Mouse (Mus musculus) gonadal fat pad, adult 2 months (tissue): ENCODE measurements around the gene Arhgap31. TPM values are rescaled to one million over a fixed set of nuclear protein-coding genes. Genes with fewer than 3 reads are reported as not detected.

Experiments used
- DNase-seq: peaks from one replicate; pipeline ENCODE4 v3.0.0-alpha.2; 2012; ENCODE audit warnings: low read depth
- polyA plus RNA-seq: library from polyadenylated mRNA; depleted of rRNA; stranded (reverse); fragments of >200 nt; gene quantifications from 2 replicates; pipeline ENCODE4 v1.2.3, GENCODE M21; 2012

The Arhgap31 gene
- polyA plus RNA-seq, 1 experiment: 13.1 TPM

DNA sequence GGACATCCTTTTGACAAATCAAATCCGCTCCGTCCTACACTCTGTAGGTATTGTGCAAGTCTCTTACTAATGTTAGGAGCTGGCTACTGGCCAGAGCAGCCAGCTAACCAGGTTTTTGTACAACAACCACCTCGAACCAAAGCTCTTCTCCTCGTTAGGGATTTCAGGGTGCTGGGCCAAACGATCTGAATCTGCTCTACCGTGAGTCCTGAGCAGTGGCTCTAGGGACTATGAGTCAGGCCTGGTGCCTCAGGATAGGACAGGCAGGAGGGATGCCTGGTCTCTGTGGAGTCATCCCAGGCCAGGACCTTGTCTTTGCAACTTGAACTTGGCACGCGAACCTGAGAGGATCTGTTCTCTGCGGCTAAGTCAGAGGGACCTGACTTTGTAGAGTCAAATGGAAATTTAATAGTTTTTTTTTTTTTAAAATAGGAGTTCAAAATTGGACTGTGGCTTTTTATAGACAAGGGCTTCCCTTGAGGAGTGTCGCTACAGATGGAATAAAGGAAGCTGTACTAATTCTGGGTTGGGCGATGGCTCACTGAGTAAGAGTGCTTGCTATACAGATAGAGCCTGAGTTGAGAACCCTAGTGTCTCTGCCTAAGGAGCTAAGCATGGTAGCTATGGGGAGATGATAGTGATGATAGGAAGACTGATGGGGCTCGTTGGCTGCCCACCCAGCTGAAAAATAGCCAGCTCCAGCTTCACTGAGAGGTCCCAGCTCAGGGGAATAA is 24.4 kb downstream of the Arhgap31 start:
- DNase-seq: peak; percentile 67

DNA sequence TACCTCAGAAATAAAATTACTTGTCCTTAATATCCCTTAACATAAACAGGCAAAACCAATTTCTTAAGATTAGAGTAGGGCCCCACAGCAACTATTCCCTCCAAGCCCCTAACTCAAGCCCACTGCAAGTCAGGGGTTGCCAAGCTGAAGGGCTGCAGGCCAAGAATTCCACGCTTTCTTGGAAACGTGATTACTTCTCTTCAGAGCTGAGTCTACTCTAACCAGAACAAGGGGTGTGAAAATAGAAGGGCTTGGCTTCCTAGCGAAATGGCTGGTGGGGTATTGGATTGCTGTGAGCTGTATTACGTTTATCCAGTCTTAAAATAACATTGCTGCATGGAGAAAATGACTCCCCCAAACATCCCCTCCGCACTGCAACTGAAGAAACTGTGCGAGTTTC is 25.4 kb downstream of the Arhgap31 start:
- no peak for DNase-seq

DNA sequence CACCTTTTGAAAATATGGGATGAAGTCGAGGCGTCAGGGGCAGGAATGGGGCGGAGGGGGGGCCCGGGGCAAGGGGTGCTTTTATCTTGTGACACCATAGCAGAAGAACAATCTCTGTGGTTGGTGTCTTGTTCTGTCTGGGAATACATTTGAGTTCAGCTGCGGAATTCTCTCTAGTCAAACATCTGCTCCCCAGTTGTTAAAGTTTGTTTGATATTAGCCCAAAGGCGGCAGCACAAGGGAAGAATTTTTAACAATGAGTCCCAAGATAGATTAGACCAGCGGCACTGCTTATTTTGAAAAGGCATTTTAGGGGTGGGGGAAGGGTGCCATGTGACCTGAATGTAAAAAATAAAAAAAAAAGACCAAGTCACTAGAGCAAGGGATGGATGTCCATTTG is 30.0 kb downstream of the Arhgap31 start:
- no peak for DNase-seq

DNA sequence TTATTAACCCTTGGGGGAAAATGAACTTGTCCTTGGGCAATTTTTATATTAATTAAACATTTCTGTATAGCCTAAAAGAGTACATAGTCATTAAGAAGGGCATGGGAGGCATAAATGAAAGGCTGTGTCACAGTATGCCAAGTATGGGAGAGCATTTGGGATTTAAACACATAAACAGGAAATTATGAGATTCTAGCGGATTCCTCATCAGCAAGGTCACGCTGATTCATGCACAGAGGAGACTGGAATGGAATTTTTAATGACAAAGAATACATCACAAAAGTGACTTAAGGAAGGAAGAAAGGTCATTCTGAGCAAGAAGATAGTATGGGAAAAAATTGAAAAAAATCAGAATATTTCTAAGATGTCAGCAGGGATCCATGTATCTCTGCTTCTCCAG is 31.8 kb downstream of the Arhgap31 start:
- DNase-seq: no peak

DNA sequence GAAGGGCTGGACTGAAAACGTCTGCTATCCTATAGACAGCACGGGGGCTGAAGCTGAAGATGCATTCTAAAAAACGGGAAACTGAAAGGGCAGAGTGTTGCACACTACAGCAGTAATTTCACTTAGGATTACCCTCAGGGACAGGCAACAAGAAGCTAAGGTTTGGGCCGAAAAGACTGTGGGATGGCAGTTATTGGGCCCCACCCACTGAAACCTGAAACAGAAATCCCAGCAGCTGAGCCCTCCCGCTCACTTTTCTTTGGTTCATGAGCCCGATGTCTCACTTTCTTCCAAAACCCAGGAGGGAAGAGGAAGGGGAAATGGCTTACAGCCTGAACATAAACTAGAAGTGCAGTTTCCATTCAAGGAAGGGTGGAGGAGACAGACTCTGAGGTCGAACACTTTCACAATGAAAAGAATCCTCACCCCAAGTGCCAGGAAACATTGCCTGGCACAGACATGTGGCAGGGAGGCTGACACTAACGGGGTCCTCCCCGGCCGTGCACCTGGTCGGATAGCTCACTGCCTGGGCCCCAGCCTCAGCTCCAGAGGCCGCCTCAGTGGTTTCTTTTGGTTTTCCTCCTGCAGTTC is 33.5 kb downstream of the Arhgap31 start:
- DNase-seq: peak; percentile 6

DNA sequence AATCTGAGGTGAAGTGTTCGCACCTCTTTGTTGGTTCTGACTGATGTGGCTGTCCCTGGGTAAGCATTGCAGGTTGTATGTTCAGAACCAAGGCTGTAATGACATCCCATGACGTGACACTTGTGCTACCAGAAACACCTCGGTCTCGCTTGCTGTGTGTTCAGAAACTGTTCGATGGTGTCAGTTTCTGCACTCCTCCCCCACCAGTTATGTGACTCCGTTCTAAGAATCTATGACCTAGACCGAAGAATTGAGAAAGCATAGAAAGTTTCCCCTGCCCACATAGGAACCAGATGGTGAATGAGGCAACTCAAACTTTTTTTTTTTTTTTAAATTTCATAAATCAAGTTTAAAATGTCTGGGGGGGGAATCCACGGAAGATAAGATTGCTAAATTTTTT is 34.2 kb downstream of the Arhgap31 start:
- DNase-seq: peak; percentile 2

DNA sequence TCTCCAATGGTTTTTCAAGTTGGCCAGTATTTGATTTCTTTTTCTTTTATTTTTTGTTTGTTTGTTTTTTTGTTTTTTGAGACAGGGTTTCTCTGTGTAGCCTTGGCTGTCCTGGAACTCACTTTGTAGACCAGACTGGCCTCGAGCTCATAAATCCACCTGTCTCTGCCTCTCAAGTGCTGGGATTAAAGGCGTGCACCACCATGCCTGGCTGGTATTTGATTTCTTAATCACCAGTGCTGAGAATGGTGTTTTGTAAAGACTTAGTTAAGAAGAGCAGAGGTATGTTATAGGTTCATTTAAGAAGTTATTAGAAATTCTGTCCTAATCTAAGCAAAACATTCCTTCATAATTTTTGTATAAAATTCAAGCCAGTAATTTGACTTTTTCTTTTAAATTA is 35.1 kb downstream of the Arhgap31 start:
- DNase-seq: peak; percentile 16

DNA sequence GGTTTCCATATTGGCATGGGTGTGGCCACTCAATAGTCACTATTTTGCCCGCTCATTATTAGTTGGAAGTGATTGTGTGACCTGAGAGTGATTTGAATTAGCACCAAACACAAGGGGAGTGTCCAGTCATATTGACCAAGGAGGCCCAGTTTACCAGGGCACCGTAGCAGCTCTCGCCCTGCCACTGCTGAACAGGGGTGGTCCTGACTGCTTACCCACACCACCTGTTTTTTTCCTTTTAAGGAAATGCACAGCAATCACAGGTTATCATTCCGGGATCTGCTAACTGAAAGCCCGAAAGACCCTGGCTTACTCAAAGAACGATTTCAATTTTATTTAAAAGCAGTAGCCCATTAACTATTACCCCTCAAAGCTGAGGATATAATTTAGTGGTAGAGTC is 35.9 kb downstream of the Arhgap31 start:
- no peak for DNase-seq

DNA sequence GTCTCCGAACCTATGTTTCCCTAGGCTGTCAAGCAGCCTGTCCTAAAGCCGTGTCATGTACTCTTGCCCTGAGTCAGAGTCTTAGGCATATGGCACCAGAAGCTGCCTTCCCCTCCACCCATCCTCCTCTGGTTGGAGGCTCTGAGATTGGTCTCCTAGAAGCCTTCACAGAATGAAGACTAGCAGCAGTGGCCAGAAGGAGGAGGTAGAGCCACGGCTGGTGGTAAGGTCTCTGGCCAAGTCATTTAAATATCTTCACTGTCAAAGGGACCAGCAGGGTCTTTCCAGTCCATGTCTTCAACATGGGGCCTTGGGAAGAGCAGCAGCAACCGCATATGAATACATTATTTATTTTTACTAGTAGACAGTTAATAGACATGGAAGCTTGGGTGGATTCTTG is 36.4 kb downstream of the Arhgap31 start:
- DNase-seq: no peak

DNA sequence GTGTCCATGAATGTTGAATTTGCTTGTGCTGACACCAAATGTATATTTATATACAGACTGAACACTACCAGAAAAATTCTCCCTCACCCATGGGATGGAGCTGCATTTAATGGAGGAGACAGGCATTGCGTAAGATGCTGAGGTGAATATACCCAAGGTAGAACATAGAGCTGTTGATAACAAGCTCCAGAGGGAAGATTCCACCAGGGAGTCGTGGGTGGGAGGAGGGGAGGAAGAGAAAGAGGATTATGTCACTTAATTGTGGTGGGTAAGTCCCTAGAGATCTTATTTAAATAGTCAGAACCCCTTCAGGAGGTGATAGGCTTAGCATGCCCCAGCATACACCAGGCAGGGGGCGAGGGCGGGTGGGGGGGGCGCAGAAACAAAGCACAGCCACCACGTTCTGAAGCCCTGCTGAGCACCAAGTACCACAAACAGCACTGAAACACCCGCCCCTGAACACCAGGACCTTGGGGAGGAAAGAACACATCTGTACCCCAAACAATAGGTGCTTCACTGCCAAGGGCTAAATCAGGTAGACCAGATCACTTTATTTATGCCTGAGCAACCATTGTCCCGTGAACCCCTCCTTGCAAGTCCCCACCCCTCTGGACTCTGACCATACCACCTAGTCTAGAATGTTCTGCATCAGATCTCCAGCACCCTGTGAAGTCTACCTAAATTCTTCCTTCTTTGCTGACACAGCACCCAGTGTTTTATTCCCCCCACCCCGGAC is 37.3 kb downstream of the Arhgap31 start:
- DNase-seq: no peak

DNA sequence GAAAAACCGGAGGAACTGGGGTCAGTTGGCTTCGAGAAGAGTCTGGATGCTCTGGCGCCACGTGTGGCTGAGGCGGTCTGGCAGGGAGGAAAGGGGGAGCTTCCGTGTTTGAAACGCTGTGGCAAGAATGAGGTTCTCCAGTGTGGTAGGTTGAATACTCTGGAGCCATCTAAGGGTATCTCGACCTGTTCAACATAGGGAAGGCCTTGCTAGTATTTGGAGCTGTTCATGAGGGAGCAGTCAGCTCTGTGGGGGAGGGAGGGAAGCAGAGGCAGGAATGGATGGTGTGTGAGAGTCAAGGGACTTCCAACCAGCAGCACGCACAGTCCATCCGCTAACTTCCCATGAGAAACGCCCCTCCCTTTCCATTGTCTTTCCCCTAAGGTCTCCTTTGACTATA is 38.2 kb downstream of the Arhgap31 start:
- no peak for DNase-seq

DNA sequence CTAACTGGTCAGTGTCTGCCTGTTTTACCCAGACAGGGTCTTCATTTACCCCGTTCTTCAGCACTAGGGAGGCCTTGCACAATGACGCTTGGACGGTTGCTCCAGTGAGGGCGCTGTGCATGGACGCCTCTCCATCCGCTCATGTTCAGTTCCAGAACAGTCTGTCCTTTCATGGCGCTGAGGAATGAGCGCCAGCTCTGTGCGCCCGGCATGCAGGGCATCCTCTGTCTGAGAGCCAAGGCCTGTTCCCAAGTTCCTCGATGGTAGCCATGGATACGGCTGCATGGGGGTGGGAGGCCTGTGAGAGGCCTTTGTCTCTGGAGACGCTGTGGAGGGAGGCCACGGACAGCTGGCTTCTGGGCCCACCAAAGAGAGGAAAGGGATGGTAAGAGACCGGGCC is 39.6 kb downstream of the Arhgap31 start:
- DNase-seq: no peak

DNA sequence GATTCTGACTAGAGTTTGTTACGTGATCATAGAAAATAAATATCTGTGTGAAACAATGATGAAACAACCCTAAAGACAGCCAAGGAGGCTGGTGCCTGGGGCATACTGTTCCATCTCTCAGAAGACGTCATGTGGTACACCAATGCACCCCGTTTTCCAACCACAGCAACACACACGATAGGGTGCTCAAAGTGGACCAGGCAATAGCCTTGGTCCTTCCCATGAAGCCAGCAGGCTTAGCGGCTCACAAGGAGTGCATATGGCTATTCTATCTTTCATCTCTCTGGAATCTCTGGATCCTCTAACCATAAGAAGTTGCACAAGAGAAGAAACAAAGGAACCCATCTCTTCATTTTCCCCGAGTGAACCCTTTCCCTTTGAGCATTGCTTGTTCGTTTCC is 40.1 kb downstream of the Arhgap31 start:
- DNase-seq: no peak

DNA sequence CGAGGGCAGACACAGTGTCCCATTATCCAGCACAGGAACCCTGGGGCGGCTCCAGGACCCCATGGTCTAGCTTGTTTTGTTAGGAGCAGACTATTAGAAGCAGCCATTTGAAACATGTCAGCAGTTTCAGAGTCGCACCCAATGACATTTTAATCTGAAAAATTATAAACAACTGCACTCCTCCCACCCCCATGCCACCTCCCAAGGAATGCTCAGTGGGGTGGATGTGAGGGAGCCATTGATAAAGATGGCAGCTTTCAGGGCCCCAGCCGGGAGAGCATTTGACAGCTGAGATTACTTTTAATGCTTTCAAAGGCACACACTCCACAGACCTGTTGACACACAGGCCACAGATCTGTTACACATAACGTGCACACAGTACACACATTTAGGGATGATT is 40.7 kb downstream of the Arhgap31 start:
- no peak for DNase-seq

DNA sequence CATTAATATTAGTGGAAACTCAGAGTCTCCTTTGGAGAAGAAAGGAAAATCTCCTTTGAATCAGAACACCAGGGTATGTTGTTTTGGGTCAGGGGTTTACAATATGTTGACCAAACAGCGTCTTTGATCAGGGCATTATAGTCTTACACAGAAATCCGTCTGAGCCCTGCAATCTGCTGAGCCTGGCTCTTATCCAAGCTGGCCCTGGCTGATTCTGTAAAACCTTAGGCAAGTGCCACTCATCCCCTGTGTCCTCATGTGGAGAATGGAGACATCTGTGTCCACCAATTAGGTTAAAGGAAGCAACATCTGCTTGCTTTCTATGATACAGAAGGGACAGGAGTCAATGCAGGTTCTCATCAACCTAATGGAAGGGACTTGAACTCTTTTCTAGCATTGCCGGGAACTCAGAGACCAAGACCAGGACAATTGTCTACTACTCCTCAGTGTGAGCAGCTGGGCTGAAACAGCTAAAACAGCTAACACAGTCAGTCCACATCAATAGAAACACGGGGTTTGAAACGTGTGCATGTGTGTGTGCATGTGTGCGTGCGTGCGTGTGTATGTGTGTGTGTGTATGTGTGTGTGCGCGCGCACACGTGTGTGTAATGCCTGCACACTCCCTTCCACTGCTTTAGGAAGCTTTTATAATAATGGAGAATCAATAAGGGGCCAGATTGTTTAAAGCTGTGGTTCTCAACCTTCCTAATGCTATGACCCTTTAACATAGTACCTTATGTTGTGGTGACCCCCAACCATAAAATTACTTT is 42.3 kb downstream of the Arhgap31 start:
- no peak for DNase-seq

DNA sequence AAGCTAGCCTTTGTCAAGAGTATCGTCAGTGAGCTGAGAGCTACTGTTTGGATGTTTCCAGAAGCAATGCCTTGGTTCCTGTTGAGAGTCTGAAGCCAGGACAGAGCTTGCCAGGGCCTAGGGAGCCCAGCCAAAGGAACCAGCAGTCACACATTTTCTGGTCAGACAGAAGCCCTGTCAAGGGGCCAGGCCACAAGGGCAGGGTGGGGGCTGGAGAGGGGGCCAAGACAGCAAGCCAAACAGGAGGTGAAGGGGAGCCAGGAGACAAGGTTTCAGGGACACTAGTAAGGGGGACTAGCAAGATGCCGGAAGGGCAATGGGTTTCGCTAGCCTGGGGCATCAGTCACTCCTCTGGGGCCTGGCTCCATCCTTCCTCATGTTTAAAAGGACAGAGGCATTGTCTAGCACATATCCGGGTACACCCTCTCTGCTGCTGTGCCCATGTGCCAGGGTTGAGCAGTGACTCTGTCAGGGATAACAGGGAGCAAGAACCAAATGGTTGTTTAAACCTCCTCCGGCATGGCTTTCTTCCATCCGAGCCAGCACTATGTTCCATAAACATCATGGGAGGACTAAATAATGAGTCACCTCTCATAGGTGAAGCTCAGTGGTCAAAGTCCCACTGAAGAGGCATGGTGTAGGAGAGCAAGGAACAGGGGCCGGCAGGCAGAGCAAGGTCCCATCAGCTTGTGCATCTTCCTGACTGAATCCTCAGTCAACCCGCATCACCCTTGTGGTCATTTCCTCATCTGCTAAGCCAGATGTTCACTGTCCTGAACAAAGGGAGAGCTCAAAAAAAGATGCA is 44.0 kb downstream of the Arhgap31 start:
- no peak for DNase-seq

DNA sequence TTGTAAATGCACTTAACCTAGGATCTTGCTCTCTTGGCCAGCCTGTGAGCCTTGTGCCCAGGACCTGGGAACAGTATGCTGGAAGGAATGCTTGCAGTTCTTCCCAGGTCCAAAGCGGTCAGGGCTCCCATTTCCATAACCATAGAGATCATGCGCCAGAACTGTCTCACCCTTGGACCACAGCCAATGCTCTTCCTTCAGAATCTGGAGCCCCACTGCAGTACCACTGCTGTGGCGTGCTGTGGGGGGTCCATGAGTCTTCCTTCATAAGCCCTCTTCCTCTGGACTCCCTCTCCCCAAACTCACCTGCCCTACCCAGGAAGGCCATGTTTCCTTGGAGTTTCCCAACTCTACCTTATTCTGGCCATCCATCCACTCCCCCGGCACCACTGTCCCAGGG is 46.6 kb downstream of the Arhgap31 start:
- no peak for DNase-seq

DNA sequence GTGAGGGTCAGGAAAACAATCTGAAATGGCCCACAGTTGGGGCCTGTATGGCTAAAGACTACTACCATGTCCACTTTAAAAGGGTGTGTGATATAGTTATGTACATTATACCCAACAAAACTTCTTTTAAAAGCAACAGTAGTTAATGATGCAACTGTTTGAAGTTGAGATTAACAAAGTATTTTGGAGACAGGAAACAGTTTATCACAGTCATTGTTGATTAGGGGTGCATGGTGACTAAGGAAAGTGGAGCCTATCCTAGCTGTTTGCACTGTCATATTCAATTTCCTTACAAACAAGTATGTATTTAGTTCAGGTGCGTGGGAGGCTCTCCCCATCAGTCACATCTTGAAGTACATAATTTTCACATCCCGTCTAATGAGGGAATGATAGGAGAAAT is 47.1 kb downstream of the Arhgap31 start:
- no peak for DNase-seq

DNA sequence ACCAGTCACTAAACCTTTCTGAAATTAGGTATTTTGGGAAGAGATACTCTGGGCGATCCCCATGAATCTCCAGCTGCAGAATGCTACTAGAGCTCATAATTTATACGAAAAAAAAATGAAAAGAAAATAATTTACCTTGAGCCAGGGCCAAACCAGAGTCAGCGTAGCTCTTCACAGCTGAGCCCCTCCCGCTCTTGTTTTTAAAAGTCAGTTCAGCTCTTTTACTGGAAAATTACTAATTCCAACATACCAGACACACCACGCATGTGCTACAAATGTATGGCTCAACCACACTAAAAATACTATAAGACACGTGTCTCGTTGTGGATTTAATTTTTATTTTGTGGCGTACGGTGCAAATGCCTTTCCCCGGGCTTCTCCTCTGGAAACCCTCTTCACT is 50.5 kb downstream of the Arhgap31 start:
- no peak for DNase-seq

DNA sequence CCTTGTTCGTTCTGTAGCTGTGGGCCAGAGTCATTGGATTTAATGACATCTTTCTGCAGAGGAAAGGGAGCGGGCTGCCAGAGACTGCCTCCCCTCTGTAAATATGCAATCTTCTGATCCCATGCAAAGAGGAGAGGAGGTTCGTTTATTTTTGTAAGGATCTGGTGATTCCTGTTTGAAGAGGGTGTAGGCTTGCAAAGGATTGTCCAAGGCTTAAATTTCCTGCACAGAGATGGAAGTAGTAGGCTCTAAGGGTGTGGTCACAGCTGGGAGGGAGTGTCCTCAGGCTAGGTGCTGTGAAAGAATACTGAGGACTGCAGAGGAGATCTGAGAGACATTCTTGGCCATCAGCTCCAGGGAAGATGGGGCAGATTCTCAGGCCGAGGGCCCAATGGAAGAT is 58.8 kb downstream of the Arhgap31 start:
- no peak for DNase-seq

DNA sequence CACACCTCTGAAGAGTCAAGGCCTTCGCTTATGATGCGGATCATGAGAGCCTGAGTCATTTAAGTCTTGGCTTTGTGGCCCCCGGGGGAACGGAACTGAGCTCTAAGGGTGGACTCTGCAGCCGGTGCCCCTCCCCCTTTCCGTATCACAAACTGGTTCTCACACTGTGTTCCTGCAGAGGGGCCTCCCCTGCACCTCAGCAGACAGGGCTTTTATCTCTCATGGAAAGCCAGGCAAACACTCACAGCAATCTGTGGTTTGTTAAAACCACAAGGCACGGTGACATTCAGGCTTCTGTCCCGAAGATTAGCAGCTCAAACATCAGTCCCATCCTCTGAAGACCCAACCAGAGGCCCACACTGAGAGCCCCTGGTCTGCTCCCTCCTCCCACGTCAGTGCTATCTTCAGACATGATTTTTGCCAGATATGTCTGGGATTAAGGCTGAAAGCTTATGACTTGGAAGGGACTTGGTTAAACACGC is 59.6 kb downstream of the Arhgap31 start:
- no peak for DNase-seq
